In genomic region chr11:19923888-19924756, GRCm38 (mm10) we compare ENCODE assay signal across 8 mouse cellular contexts. TPM values are rescaled to one million over a fixed set of nuclear protein-coding genes. Genes with fewer than 3 reads are reported as not detected.
DNase-seq lines count a peak whose midpoint lies in the region.

Spred2 (plus strand) TSS chr11:19924375.

- intact Hi-C loops in left cerebral cortex, postnatal 14 days (cut with DNase I): loop anchor here (2.0 to 10.0 kb wide), 3 partner anchors 89 to 281 kb away; partner anchors contain the start of gene Rab1a

- DNase-seq in adrenal gland, adult (ENCODE audit: inconsistent age in 2 of 2, low spot score in 1 of 2): peak; percentile 93 to 98
- DNase-seq in embryo, embryonic 10 days (ENCODE audit: low spot score): peak; percentile 95
- peak; percentile 75 for DNase-seq in gastrocnemius, postnatal 10 days
- DNase-seq in induced T-regulatory cell, adult 2 months (ENCODE audit: low read depth): peak; percentile 93
- peak; percentile 86 to 92 for DNase-seq in left cerebral cortex, postnatal 14 days (ENCODE audit: low spot score in 2 of 2)
- DNase-seq in mesoderm, embryonic 11.5 days (ENCODE audit: low read depth, low spot score): peak; percentile 93
- peak; percentile 89 to 91 for DNase-seq in right cerebral cortex, postnatal 36 days (ENCODE audit: low spot score in 2 of 2)
- peak; percentile 95 for DNase-seq in yolk sac, embryonic 10.5 days (ENCODE audit: low spot score)

RNA-seq across cellular contexts. Expression of gene Spred2, which starts in this region (rescaled TPM):
- total RNA-seq in gastrocnemius, postnatal 10 days (2021): 10 to 100 TPM; 17.3 to 19.4 TPM
- total RNA-seq in left cerebral cortex, postnatal 14 days (2021): 10 to 100 TPM; 84.3 to 85.1 TPM

Comparison
In these comparisons a context has a peak if more than half of its experiments do, and no peak if none do; other contexts are left out.
1. Peak in every context shown above with its lines: DNase-seq.
2. RNA of gene Spred2 (total RNA-seq): 84.3 to 85.1 TPM in left cerebral cortex, postnatal 14 days; 17.3 to 19.4 TPM in gastrocnemius, postnatal 10 days; every median in the first group is over 4 times any median in the second.